ENCODE assay signal across 7 mouse cellular contexts in genomic region chr4:49059021-49059401, GRCm38 (mm10). TPM values are rescaled to one million over a fixed set of nuclear protein-coding genes. Genes with fewer than 3 reads are reported as not detected.
DNase-seq lines count a peak whose midpoint lies in the region; ATAC-seq and TF ChIP-seq lines count a peak whose summit lies in the region.

Gene Plppr1, plus strand, starts transcription at chr4:49059273.

- peak within 1 kb of the TSS; percentile 33 for H3K9ac ChIP-seq in embryonic facial prominence, embryonic 15.5 days
- peak within 1 kb of the TSS; percentile 59 for H3K9ac ChIP-seq in hindbrain, postnatal 0 days (replicated peaks; ENCODE audit: low read length)
- H3K9ac ChIP-seq in neural tube, embryonic 15.5 days (replicated peaks): peak within 1 kb of the TSS; percentile 82

- H3K27ac ChIP-seq in embryonic facial prominence, embryonic 15.5 days (replicated peaks): peak within 1 kb of the TSS; percentile 44; the same call in 1 of the 2 replicates
- H3K27ac ChIP-seq in hindbrain, postnatal 0 days: peak within 1 kb of the TSS; percentile 81
- peak within 1 kb of the TSS; percentile 93 for H3K27ac ChIP-seq in neural tube, embryonic 15.5 days (replicated peaks)

- peak; percentile 60; the same call in 1 of the 2 replicates for ATAC-seq in embryonic facial prominence, embryonic 15.5 days (ENCODE audit: insufficient number of reproducible peaks, low FRiP score, low TSS enrichment, low read depth)
- peak; percentile 89 for ATAC-seq in hindbrain, postnatal 0 days
- ATAC-seq in neural tube, embryonic 15.5 days (ENCODE audit: low FRiP score): peak; percentile 91

- TF ChIP-seq CTCF in hindbrain, postnatal 0 days (IDR thresholded peaks at IDR 0.05; ENCODE audit: low read depth): no peak

- peak within 1 kb of the TSS; percentile 66 for H3K4me3 ChIP-seq in embryonic facial prominence, embryonic 15.5 days (replicated peaks)
- peak within 1 kb of the TSS; percentile 70 for H3K4me3 ChIP-seq in hindbrain, postnatal 0 days (ENCODE audit: low read length)
- peak within 1 kb of the TSS; percentile 71 for H3K4me3 ChIP-seq in neural tube, embryonic 15.5 days (replicated peaks)

- no peaks in the 10 kb centered on the region for H3K36me3 ChIP-seq in embryonic facial prominence, embryonic 15.5 days
- no peaks in the 10 kb centered on the region for H3K36me3 ChIP-seq in hindbrain, postnatal 0 days (ENCODE audit: insufficient read depth, low read length)
- no peaks in the 10 kb centered on the region for H3K36me3 ChIP-seq in neural tube, embryonic 15.5 days

- peaks cover 16% of the 10 kb centered on the region for H3K27me3 ChIP-seq in embryonic facial prominence, embryonic 15.5 days
- no peaks in the 10 kb centered on the region for H3K27me3 ChIP-seq in hindbrain, postnatal 0 days (ENCODE audit: insufficient read depth, low read length)
- no peaks in the 10 kb centered on the region for H3K27me3 ChIP-seq in neural tube, embryonic 15.5 days (replicated peaks)

- intact Hi-C loops in left cerebral cortex, postnatal 36 days (cut with DNase I): loop anchor here (5.0 to 10.0 kb wide), 2 partner anchors 114 to 282 kb away; no protein-coding TSS in a partner anchor

- no peaks in the 10 kb centered on the region for H3K9me3 ChIP-seq in embryonic facial prominence, embryonic 15.5 days (replicated peaks)
- no peaks in the 10 kb centered on the region for H3K9me3 ChIP-seq in hindbrain, postnatal 0 days (ENCODE audit: low read length)
- H3K9me3 ChIP-seq in neural tube, embryonic 15.5 days (replicated peaks): no peaks in the 10 kb centered on the region

- WGBS in embryonic facial prominence, embryonic 15.5 days: 1% methylated on average over 21 of the region's 21 CpGs
- WGBS in hindbrain, postnatal 0 days: 0% methylated on average over 21 of the region's 21 CpGs
- 0% methylated on average over 21 of the region's 21 CpGs for WGBS in neural tube, embryonic 15.5 days

- H3K4me2 ChIP-seq in embryonic facial prominence, embryonic 15.5 days (replicated peaks): peak within 1 kb of the TSS; percentile 98
- H3K4me2 ChIP-seq in hindbrain, postnatal 0 days (ENCODE audit: low read depth, low read length): peak within 1 kb of the TSS; percentile 63
- peak within 1 kb of the TSS; percentile 69 for H3K4me2 ChIP-seq in neural tube, embryonic 15.5 days

- H3K4me1 ChIP-seq in embryonic facial prominence, embryonic 15.5 days: peaks cover 12% of the 10 kb centered on the region
- peaks cover 23% of the 10 kb centered on the region for H3K4me1 ChIP-seq in hindbrain, postnatal 0 days (ENCODE audit: insufficient read depth, low read length)
- peaks cover 41% of the 10 kb centered on the region for H3K4me1 ChIP-seq in neural tube, embryonic 15.5 days

- peak; percentile 68 for DNase-seq in ES-CJ7 (ENCODE audit: low read depth, low spot score)
- DNase-seq in adrenal gland, postnatal 25 days: peak; percentile 4
- peak; percentile 87 for DNase-seq in hindbrain, postnatal 0 days (ENCODE audit: low spot score)
- DNase-seq in left cerebral cortex, postnatal 36 days (ENCODE audit: low spot score in 2 of 2): peak; percentile 48 to 57
- DNase-seq in thymus, postnatal 0 days (ENCODE audit: low spot score): no peak

RNA-seq across cellular contexts. Expression of gene Plppr1, which starts in this region (rescaled TPM):
- 0.15 TPM in 1 of 2 replicates, not detected in the other for total RNA-seq in adrenal gland, postnatal 25 days (2021)
- 6.6 and 10.4 TPM in 2 replicates for polyA plus RNA-seq in embryonic facial prominence, embryonic 15.5 days (2015; fragmentation: Nextera tagmentation; extraction: Ambion mirVana)
- total RNA-seq in hindbrain, postnatal 0 days (2014; rRNA removed): 38.7 and 46.1 TPM in 2 replicates
- polyA plus RNA-seq in hindbrain, postnatal 0 days (2015; fragmentation: Nextera tagmentation; extraction: Ambion mirVana): 53.1 and 54.4 TPM in 2 replicates
- 10 to 100 TPM in 1 of 2 experiments, 1 to 10 TPM in 1; 9.3 to 12.1 TPM for total RNA-seq in left cerebral cortex, postnatal 36 days (2021)
- polyA plus RNA-seq in neural tube, embryonic 15.5 days (2015; fragmentation: Nextera tagmentation; extraction: Ambion mirVana): 77.9 and 91.9 TPM in 2 replicates
- polyA plus RNA-seq in thymus, postnatal 0 days (2015; fragmentation: Nextera tagmentation; extraction: Ambion mirVana): 0.08 and 0.13 TPM in 2 replicates

Comparison
In these comparisons a context has a peak if more than half of its experiments do, and no peak if none do; other contexts are left out.
1. Peak in DNase-seq in adrenal gland, postnatal 25 days; RNA of the gene not detected or under 1 TPM.